Mouse (Mus musculus) neural tube, embryonic 11.5 days (tissue): Measurements from ENCODE around the gene Rnf128. TPM values are rescaled to one million over a fixed set of nuclear protein-coding genes. Genes with fewer than 3 reads are reported as not detected.
A peak's percentile ranks its signal among the peaks of the same experiment; 100 is the strongest.
"Not testable (repeated sequence)": the region's sequence is repeated elsewhere in the genome, so short reads cannot be mapped to it uniquely, and the experiment has no call there.

ENCODE experiments used
- ATAC-seq: fragments of 200-750 bp; cut with Nextera tagmentation; 2 replicates; pipeline ENCODE4 v1.8.0; 2017; ENCODE audit warnings: moderate number of reproducible peaks, mild to moderate bottlenecking, moderate TSS enrichment, moderate library complexity; ENCODE audit not compliant: insufficient read depth, low FRiP score, low TSS enrichment
- DNase-seq: peaks from one replicate; pipeline ENCODE4 v3.0.0-alpha.2; 2015; ENCODE audit warnings: low spot score
- H3K27ac ChIP-seq: fragments of 300-500 bp; sonication (generic); 2 replicates; pipeline ENCODE4 v1.5.1; 2014; ENCODE audit warnings: low read depth, mild to moderate bottlenecking, low read length
- H3K27me3 ChIP-seq: fragments of 300-500 bp; sonication (generic); 2 replicates; pipeline ENCODE4 v1.6.1; 2014; ENCODE audit warnings: mild to moderate bottlenecking, low read length, mixed read lengths; ENCODE audit not compliant: control insufficient read depth, insufficient read depth
- H3K36me3 ChIP-seq: fragments of 300-500 bp; sonication (generic); 2 replicates; pipeline ENCODE4 v1.6.1; 2014; ENCODE audit warnings: mild to moderate bottlenecking, low read length, moderate library complexity, mixed read lengths; ENCODE audit not compliant: control insufficient read depth, insufficient read depth
- H3K4me1 ChIP-seq: fragments of 300-500 bp; sonication (generic); 2 replicates; pipeline ENCODE4 v1.6.1; 2014; ENCODE audit warnings: low read length, mixed read lengths; ENCODE audit not compliant: control insufficient read depth, insufficient read depth
- H3K4me2 ChIP-seq: fragments of 300-500 bp; sonication (generic); 2 replicates; pipeline ENCODE4 v1.6.1; 2014; ENCODE audit warnings: low read depth, mild to moderate bottlenecking, moderate library complexity
- H3K4me3 ChIP-seq: fragments of 300-500 bp; sonication (generic); 2 replicates; pipeline ENCODE4 v1.5.1; 2014; ENCODE audit warnings: low read depth, low read length
- H3K9ac ChIP-seq: fragments of 300-500 bp; sonication (generic); 2 replicates; pipeline ENCODE4 v1.6.1; 2014; ENCODE audit warnings: mild to moderate bottlenecking, low read length
- H3K9me3 ChIP-seq: fragments of 300-500 bp; sonication (generic); 2 replicates; pipeline ENCODE4 v1.6.1; 2016; ENCODE audit warnings: low read length; ENCODE audit not compliant: control insufficient read depth
- WGBS: fragments of 180-500 bp; shearing (Covaris S2); extraction: QIAGEN DNeasy Blood & Tissue Kit; methylation state at CpG from one replicate; pipeline ENCODE4 v1.1.7; 2014; 5-methylcytosine and 5-hydroxymethylcytosine counted together
- polyA plus RNA-seq: library from polyadenylated mRNA; unstranded; fragments of >200 nt; fragmentation: Nextera tagmentation; extraction: Ambion mirVana; gene quantifications from 2 replicates; pipeline ENCODE4 v1.2.1, GENCODE M21; 2014

Rnf128 gene
- polyA plus RNA-seq, 1 experiment from 2014 or later = 1.9 TPM

DNA sequence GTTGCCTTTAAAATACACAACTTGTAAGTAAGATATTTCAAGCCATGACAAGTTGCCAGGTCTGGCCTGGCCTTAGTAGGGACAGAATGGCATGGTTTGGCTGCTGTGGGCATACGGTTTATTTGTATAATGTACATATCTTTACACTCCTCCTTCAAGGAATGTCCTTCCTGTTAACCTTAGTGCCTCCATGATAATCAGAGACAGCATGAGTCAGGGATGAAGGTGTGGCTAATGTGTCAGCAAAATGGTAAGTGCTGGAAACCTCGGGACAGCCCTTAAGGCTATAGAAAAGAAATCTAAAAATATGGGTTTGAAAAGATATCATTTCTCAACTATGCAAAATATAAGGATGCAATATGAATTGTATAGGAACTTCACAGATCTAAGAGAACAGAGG lies 23.6 kb downstream of the Rnf128 start:
- not testable (repeated sequence) for H3K4me2 ChIP-seq, H3K4me3 ChIP-seq, H3K4me1 ChIP-seq, H3K9ac ChIP-seq, ATAC-seq, H3K9me3 ChIP-seq, DNase-seq, H3K36me3 ChIP-seq, H3K27ac ChIP-seq, H3K27me3 ChIP-seq
- 81% methylated on average over 2 of the region's 2 CpGs for WGBS

DNA sequence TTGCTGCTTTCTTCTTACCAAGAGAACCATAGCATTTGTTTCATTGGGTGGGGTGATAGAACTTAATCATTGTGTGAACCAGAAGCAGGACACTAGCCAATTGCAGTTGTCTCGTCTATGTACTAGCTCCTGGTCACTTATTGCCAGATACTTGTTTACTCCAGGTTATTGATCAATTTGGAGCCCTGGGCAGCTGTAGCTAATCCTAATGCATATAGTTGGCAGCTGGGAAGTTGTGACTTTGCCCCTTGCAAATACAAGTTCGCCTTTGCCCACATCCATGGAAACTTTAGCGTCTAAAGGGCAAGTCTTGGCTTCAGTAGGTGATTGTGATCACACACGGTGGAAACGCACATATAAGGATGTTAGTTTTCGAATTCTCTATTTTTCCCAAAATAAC lies 33.3 kb downstream of the Rnf128 start:
- no peak overlapping the region for H3K4me2 ChIP-seq
- DNase-seq = no peak
- H3K9me3 ChIP-seq = no peaks in the 10 kb centered on the region
- H3K27ac ChIP-seq = no peak overlapping the region
- H3K4me3 ChIP-seq = no peak overlapping the region
- H3K9ac ChIP-seq = no peak overlapping the region
- H3K27me3 ChIP-seq = no peaks in the 10 kb centered on the region
- no peak for ATAC-seq
- H3K36me3 ChIP-seq = no peaks in the 10 kb centered on the region
- WGBS = 87% methylated on average over 6 of the region's 6 CpGs
- H3K4me1 ChIP-seq = no peaks in the 10 kb centered on the region

DNA sequence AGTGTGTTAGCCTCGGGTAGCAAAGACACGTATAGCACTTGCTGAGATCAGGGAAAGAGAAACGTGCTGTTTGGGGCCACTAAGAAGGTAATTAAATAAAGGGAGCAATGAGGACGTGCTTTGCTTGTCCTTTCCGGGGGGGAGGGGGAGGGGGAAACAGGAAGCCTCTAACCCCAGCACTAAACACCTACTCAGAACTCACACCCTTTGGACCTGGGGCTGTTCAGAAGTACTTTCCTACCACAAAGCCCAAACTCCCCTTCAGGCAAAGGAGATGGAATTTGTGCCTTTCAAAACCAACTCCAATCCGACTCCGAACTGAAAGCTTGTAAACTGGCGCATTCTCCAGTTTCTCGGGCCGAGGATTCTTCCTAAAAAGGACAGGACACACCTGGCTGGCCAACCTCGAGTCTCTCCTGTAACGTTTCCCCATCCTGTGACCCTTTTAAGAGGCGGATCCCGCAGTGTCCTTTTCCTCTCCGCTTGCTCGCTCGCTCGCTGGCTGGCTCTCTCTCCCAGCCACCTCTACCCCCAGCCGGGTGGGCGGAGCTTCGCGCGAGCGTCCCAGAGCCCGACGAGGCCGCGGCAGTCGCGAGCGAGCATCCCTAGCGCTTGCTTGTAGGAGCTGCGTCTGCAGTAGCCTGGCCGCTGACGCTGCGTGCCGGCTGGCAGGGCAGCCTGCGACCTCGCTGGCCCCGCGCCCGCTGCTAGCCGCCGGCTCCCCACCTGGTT lies 47.1 kb downstream of the Rnf128 start:
- Histone ChIP-seq H3K4me1 (no peaks in the 10 kb centered on the region), H3K27me3 (peaks cover 13% of the 10 kb centered on the region), H3K27ac (no peak overlapping the region), H3K9me3 (no peaks in the 10 kb centered on the region), H3K4me2 (peak overlapping the region; percentile 73), H3K36me3 (no peaks in the 10 kb centered on the region), H3K4me3 (peak overlapping the region; percentile 52), H3K9ac (peak overlapping the region; percentile 52; the same call in 1 of the 2 replicates)
- DNase-seq (peak; percentile 83), ATAC-seq (peak; percentile 95)
- 14% methylated on average over 44 of the region's 44 CpGs for WGBS

DNA sequence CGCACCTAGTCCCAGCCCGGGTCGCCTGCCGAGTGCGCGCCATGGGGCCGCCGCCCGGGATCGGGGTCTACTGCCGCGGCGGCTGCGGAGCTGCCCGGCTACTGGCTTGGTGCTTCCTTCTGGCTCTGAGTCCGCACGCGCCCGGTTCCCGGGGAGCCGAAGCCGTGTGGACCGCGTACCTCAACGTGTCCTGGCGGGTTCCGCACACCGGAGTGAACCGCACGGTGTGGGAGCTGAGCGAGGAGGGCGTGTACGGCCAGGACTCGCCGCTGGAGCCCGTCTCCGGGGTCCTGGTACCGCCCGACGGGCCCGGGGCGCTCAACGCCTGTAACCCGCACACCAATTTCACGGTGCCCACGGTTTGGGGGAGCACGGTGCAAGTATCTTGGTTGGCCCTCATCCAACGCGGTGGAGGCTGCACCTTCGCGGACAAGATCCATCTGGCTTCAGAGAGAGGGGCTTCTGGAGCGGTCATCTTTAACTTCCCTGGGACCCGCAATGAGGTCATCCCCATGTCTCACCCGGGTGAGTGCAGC lies 47.7 kb downstream of the Rnf128 start:
- peak overlapping the region; percentile 73 for H3K4me2 ChIP-seq
- ATAC-seq = peak; percentile 77
- no peaks in the 10 kb centered on the region for H3K9me3 ChIP-seq
- H3K4me3 ChIP-seq = peak overlapping the region; percentile 52
- H3K27ac ChIP-seq = no peak overlapping the region
- H3K36me3 ChIP-seq = no peaks in the 10 kb centered on the region
- peaks cover 13% of the 10 kb centered on the region for H3K27me3 ChIP-seq
- H3K9ac ChIP-seq = peak overlapping the region; percentile 52; the same call in 1 of the 2 replicates
- H3K4me1 ChIP-seq = no peaks in the 10 kb centered on the region
- DNase-seq = no peak
- 21% methylated on average over 37 of the region's 54 CpGs for WGBS

DNA sequence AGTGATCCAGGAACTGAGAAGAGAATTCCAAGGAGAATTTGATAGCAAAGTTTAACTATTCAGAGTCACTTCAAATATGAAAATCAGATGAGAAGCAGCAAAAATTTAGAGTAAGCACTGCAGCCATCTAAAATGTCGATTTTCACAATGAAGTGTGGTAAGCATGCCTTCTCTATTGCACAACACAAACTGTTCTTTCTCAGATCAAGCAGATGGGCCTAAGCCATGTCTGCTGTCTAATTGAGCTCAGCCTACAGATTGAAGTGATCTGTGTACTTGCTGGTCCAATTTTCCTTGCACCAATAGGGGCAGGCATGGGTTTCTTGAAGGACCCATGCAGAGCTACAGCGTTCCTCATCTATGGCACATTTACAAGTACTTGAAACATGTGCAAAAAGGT lies 51.6 kb downstream of the Rnf128 start:
- Histone ChIP-seq H3K4me2 (no peak overlapping the region), H3K4me3 (no peak overlapping the region), H3K36me3 (no peaks in the 10 kb centered on the region), H3K4me1 (no peaks in the 10 kb centered on the region), H3K27ac (no peak overlapping the region), H3K27me3 (peaks cover 9% of the 10 kb centered on the region; the same call in 1 of the 2 replicates), H3K9ac (no peak overlapping the region), H3K9me3 (no peaks in the 10 kb centered on the region)
- 78% methylated on average over 2 of the region's 2 CpGs for WGBS
- ATAC-seq = no peak
- DNase-seq = no peak

DNA sequence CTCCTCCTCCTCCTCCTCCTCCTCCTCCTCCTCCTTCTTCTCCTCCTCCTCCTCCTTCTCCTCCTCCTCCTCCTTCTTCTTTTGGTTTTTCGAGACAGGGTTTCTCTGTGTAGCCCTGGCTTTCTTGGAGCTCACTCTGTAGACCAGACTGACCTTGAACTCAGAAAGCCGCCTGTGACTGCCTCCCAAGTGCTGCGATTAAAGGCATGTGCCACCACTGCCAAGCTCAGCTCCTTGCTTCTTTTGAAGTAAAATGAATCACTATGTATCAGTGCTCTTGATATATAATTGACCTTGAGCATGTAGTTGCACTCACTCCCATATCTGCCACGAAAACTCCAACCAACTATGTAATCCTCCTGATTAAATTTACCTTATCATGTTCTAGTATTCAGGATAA lies 59.0 kb downstream of the Rnf128 start:
- Histone ChIP-seq H3K4me2 (no peak overlapping the region), H3K36me3 (no peaks in the 10 kb centered on the region), H3K4me1 (no peaks in the 10 kb centered on the region), H3K27ac (no peak overlapping the region), H3K27me3 (no peaks in the 10 kb centered on the region), H3K9ac (no peak overlapping the region), H3K4me3 (no peak overlapping the region), H3K9me3 (no peaks in the 10 kb centered on the region)
- 85% methylated on average over 3 of the region's 4 CpGs for WGBS
- ATAC-seq (no peak), DNase-seq (no peak)

DNA sequence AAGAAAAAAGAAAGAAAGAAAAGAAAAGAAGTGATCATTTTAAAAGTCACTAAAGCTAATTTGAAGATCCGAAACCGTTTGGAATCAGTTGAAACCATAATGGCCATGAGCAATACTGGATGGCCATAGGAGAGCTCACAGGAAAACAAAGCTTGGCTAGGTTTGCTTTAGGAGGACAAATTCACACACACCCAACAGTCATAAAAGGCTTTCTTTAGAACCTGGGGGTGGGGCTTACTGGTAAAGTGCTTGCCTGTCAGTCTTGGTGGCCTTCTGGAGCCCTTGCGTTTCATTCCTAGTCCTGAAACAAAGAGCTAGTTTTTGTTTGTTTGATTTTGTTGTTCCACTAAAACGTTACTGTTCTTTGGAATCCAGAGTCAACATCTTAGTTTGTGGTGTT lies 71.6 kb downstream of the Rnf128 start:
- WGBS = 51% methylated on average over 4 of the region's 4 CpGs
- no peak for ATAC-seq
- Histone ChIP-seq H3K9ac (no peak overlapping the region), H3K27ac (no peak overlapping the region), H3K9me3 (no peaks in the 10 kb centered on the region), H3K4me3 (no peak overlapping the region), H3K27me3 (no peaks in the 10 kb centered on the region), H3K4me2 (no peak overlapping the region), H3K4me1 (no peaks in the 10 kb centered on the region), H3K36me3 (no peaks in the 10 kb centered on the region)
- DNase-seq = no peak

DNA sequence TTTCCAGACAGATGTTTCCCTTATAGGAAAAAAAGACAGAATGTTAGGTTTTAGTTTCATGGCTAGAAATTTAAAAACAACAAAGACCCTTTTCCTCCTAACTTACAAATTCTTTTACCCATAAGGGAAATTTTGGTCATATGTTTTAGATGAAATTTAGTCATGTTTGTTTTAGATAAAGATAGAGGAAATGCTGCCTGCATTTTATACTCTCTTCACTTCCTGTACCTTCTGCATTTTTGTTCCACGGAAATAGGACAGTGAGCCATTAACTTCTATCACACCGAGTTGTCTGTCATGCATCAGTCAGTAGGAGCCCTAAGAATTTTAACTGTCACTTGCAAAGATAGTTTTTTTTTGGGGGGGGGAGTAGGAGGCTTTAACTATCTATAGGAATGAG lies 76.6 kb downstream of the Rnf128 start:
- Histone ChIP-seq H3K27ac (no peak overlapping the region), H3K4me2 (no peak overlapping the region), H3K36me3 (no peaks in the 10 kb centered on the region), H3K4me3 (no peak overlapping the region), H3K9ac (no peak overlapping the region), H3K4me1 (no peaks in the 10 kb centered on the region), H3K27me3 (no peaks in the 10 kb centered on the region), H3K9me3 (no peaks in the 10 kb centered on the region)
- ATAC-seq (no peak), DNase-seq (no peak)
- WGBS = 73% methylated on average over 2 of the region's 2 CpGs

DNA sequence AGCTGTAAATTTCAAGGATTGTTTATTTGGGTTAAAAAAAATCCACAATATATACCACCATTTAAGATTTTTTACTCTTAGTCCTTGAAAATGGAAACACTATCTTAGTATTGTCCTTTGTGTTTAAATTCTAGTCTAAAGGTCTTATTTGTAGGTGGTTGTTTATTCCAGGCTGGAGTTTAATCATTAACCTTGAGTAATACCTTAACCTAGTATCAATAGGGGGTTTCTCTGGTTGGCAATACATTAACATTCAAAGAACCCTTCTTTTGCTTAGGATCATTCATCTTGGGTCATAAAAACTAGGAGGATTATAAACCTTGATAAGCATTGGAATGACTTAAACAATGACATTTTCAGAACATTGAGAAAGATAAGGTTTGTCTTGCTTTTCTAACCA lies 77.3 kb downstream of the Rnf128 start:
- Histone ChIP-seq H3K9me3 (no peaks in the 10 kb centered on the region), H3K27ac (no peak overlapping the region), H3K4me2 (no peak overlapping the region), H3K27me3 (no peaks in the 10 kb centered on the region), H3K9ac (no peak overlapping the region), H3K4me3 (no peak overlapping the region), H3K4me1 (no peaks in the 10 kb centered on the region), H3K36me3 (no peaks in the 10 kb centered on the region)
- no peak for DNase-seq
- no peak for ATAC-seq
